Mouse (Mus musculus) forebrain, postnatal 0 days (tissue): ENCODE measurements around the gene Spata21. TPM values are rescaled to one million over a fixed set of nuclear protein-coding genes. Genes with fewer than 3 reads are reported as not detected.

Experiments
- ATAC-seq: fragments of 200-750 bp; cut with Nextera tagmentation; 2 replicates; pipeline ENCODE4 v1.8.0; 2017; ENCODE audit warnings: mild to moderate bottlenecking, moderate library complexity
- DNase-seq: peaks from one replicate; pipeline ENCODE4 v3.0.0-alpha.2; 2015
- H3K27ac ChIP-seq: fragments of 300-500 bp; sonication (generic); 2 replicates; pipeline ENCODE4 v1.5.1; 2014; ENCODE audit warnings: low read depth, mild to moderate bottlenecking, antibody characterized with exemption, low read length, moderate library complexity, mixed read lengths
- H3K27me3 ChIP-seq: fragments of 300-500 bp; sonication (generic); 2 replicates; pipeline ENCODE4 v1.6.1; 2014; ENCODE audit warnings: mild to moderate bottlenecking, low read length, mixed read lengths; ENCODE audit not compliant: insufficient read depth
- H3K36me3 ChIP-seq: fragments of 300-500 bp; sonication (generic); 2 replicates; pipeline ENCODE4 v1.6.1; 2014; ENCODE audit warnings: mild to moderate bottlenecking, moderate library complexity; ENCODE audit not compliant: insufficient read depth
- H3K4me1 ChIP-seq: fragments of 300-500 bp; sonication (generic); 2 replicates; pipeline ENCODE4 v1.6.1; 2014; ENCODE audit warnings: antibody characterized with exemption; ENCODE audit not compliant: insufficient read depth
- H3K4me2 ChIP-seq: fragments of 300-500 bp; sonication (generic); 2 replicates; pipeline ENCODE4 v1.6.1; 2014; ENCODE audit warnings: low read depth, mild to moderate bottlenecking, moderate library complexity
- H3K4me3 ChIP-seq: fragments of 300-500 bp; sonication (generic); 2 replicates; pipeline ENCODE4 v1.5.1; 2014; ENCODE audit warnings: low read depth, low read length, mixed read lengths
- H3K9ac ChIP-seq: fragments of 300-500 bp; sonication (generic); 2 replicates; pipeline ENCODE4 v1.6.1; 2014; ENCODE audit warnings: mild to moderate bottlenecking
- H3K9me3 ChIP-seq: fragments of 300-500 bp; sonication (generic); 2 replicates; pipeline ENCODE4 v1.6.1; 2016; ENCODE audit warnings: low read length
- CTCF ChIP-seq: sonication (generic); IDR thresholded peaks from 2 replicates; pipeline ENCODE4 v1.5.1; 2016; ENCODE audit warnings: antibody characterized with exemption, control low read depth, low read depth
- WGBS: fragments of 180-500 bp; shearing (Covaris S2); extraction: QIAGEN DNeasy Blood & Tissue Kit; methylation state at CpG from one replicate; pipeline ENCODE4 v1.1.7; 2014; 5-methylcytosine and 5-hydroxymethylcytosine counted together
- polyA plus RNA-seq: library from polyadenylated mRNA; unstranded; fragments of >200 nt; fragmentation: Nextera tagmentation; extraction: Ambion mirVana; gene quantifications from 2 replicates; pipeline ENCODE4 v1.2.1, GENCODE M21; 2015
- total RNA-seq: library from RNA; depleted of rRNA; stranded (reverse); fragments of >200 nt; gene quantifications from 2 replicates; pipeline ENCODE4 v1.2.3, GENCODE M21; 2014

Gene Spata21
- total and polyA plus RNA-seq, 2 experiments from 2014 or later = 0.67 to 0.68 TPM

DNA sequence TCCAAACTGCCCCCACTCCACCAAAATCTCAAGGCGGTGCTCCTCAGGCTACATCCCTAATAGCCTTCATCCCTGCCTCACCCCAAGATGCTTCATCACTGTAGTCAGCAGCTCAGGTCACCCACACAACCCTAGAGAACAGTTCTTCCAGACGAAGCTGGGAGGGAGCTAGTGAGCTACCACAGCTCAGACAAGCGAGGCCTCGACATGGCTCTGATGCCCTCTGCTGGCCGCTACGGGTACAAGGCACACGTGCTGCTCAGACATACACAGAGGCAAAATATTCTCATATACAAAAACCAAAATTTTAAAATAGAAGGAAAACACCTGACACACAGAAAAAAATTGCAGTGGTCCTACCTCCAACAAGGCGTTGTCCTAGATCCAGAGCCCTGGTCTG, 23.0 kb upstream of the Spata21 start:
- ATAC-seq (peak; percentile 68), DNase-seq (peak; percentile 93)
- Histone ChIP-seq H3K4me1 (no peaks in the 10 kb centered on the region), H3K36me3 (peaks cover 45% of the 10 kb centered on the region), H3K4me2 (no peak overlapping the region), H3K4me3 (no peak overlapping the region), H3K27me3 (no peaks in the 10 kb centered on the region), H3K27ac (peak overlapping the region; percentile 35; the same call in 1 of the 2 replicates), H3K9me3 (no peaks in the 10 kb centered on the region), H3K9ac (no peak overlapping the region)
- peak; percentile 99 for TF ChIP-seq CTCF
- WGBS = 3% methylated on average over 8 of the region's 8 CpGs

DNA sequence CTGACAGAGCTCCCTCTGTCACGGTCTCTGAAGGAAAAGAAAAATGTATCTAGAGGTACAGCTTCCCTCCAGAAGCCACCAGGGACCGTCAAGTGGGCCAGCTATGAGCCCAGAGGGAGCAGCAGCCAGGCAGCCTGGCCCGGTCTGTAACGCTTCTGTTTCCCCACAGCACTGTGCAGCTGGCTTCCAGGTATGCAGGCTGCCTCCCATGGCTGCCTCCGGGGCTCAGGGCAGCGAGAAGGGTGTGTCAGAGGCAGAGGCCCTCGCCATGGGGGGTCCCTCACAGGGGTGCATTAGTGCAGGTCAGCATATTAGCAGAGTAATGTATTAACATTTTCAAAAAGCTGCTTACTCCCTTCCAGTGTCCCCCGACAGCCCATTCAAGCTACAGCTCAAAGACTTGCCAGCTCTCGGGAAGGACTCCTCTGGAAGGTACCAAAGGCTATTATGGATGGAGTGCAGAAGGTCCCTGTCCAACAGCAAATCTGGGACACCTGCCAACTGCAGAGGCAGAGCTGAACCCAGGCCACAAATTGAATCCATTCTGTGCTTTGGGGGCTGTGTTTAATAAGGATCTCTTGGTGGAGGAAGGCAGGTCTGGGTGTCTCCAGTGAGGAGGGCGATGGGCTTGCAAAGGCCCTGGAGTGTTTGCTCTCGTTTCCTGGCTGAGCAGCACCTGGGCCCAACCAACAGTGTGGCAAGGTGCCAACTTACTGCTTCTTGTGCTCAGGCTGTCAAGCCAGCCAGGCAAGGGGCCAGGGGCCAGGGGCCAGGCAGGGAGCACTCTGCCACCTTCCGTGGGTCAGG, 21.2 kb upstream of the Spata21 start:
- H3K4me1 ChIP-seq = no peaks in the 10 kb centered on the region

DNA sequence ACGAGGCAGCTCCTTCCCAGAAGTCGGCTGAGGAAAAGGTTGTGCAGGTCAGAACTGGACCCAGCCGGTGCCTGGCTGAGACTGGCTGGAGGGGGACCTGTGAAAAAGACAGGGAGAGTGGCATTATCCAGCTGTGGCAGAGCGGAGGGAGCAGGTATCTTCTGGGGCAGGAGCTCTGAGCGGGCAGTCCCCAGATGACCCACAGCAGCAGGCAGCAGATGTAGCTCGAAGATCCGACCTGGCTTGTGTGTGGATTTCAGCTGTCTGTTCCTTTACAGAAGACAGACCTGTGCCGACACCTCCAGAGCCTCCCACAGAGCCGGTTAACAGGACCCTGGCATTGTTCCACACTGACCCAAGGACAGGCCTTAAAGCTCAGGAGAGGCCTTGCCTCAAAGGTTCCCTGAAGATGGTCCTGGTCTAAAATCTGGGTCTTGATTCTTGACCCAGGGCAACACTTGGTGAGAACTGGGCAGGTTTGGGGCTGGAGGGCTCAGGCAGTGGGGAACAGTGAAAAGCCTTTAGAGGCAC, 20.6 kb upstream of the Spata21 start:
- Histone ChIP-seq H3K4me2 (no peak overlapping the region), H3K4me1 (no peaks in the 10 kb centered on the region), H3K4me3 (no peak overlapping the region), H3K27ac (no peak overlapping the region), H3K9me3 (no peaks in the 10 kb centered on the region), H3K27me3 (no peaks in the 10 kb centered on the region), H3K36me3 (peaks cover 68% of the 10 kb centered on the region), H3K9ac (no peak overlapping the region)
- no peak for ATAC-seq
- WGBS = 79% methylated on average over 9 of the region's 9 CpGs
- no peak for DNase-seq
- TF ChIP-seq CTCF = no peak

More for the DNA sequence above, 21.2 kb upstream of the Spata21 start:
- Histone ChIP-seq H3K27me3 (no peaks in the 10 kb centered on the region), H3K4me2 (no peak overlapping the region), H3K36me3 (peaks cover 62% of the 10 kb centered on the region), H3K9me3 (no peaks in the 10 kb centered on the region), H3K9ac (no peak overlapping the region), H3K27ac (no peak overlapping the region), H3K4me3 (no peak overlapping the region)
- WGBS = 58% methylated on average over 12 of the region's 12 CpGs
- ATAC-seq (no peak), DNase-seq (no peak)
- no peak for TF ChIP-seq CTCF

DNA sequence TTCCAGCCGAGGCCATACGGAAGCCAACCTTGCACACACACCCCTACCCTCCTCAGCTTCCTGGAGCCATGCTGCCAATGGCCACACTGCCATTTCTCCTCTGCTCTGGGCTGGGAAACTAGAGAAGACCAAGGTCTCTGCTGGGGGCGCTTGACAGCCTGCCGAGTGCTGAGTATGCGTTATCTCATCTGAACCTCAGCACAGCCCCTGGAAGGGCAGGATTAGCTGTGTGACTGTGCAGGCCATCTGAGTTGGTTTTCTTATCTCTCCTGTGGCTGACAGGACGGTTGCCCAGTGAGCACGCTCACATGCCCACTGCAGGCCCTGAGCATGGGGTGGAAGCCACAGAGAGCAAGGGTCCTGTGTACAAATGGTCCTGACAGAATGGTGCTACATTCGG, 19.5 kb upstream of the Spata21 start:
- Histone ChIP-seq H3K4me3 (no peak overlapping the region), H3K4me1 (no peaks in the 10 kb centered on the region), H3K27me3 (no peaks in the 10 kb centered on the region), H3K27ac (no peak overlapping the region), H3K9ac (no peak overlapping the region), H3K36me3 (peaks cover 78% of the 10 kb centered on the region), H3K4me2 (no peak overlapping the region), H3K9me3 (no peaks in the 10 kb centered on the region)
- no peak for ATAC-seq
- no peak for TF ChIP-seq CTCF
- DNase-seq = no peak
- 95% methylated on average over 8 of the region's 8 CpGs for WGBS

DNA sequence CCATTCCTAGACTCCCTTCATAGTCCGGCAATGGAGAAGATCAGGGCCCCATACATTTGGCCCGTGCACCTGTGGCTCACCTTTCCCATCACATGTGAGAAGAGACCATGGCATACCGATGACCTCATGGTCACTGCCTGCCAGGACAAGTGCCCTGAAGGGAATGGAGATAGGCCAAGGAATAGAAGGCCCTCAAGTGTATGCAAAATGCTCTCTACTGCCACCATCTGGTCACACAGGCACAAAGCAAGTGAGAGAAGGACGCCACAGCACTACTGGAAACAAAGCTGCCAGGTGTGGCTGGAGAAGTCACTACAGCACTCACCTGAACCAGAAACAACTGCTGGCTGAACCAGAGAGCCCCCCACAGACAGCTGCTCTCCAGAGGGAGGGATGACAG, 18.4 kb upstream of the Spata21 start:
- WGBS = 56% methylated on average over 4 of the region's 4 CpGs
- TF ChIP-seq CTCF = peak; percentile 91
- H3K9me3 ChIP-seq = no peaks in the 10 kb centered on the region
- H3K4me2 ChIP-seq = no peak overlapping the region
- no peak overlapping the region for H3K27ac ChIP-seq
- no peaks in the 10 kb centered on the region for H3K4me1 ChIP-seq
- no peaks in the 10 kb centered on the region for H3K27me3 ChIP-seq
- no peak overlapping the region for H3K4me3 ChIP-seq
- DNase-seq (peak; percentile 72), ATAC-seq (no peak)
- H3K9ac ChIP-seq = no peak overlapping the region
- H3K36me3 ChIP-seq = peaks cover 82% of the 10 kb centered on the region

DNA sequence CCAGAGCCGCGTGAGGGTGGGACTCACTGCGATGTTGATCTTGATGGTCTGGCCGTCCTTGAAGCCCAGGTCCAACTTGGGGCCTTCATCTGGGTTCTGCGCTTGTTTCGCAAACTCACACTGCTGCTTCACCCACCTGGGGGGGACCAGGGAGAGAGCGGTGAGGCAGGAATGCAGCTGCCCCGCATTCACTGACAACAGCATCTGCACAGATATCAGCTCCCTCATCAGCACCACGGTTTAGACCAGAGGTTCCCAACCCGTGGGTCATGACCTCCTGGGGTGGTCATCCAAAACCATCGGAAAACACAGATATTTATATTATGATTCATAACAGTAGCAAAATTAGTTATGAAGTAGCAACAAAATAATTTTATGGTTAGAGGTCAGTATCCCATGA, 15.6 kb upstream of the Spata21 start:
- Histone ChIP-seq H3K27ac (no peak overlapping the region), H3K4me3 (no peak overlapping the region), H3K36me3 (peaks cover 67% of the 10 kb centered on the region), H3K4me1 (peaks cover 7% of the 10 kb centered on the region), H3K4me2 (no peak overlapping the region), H3K9me3 (no peaks in the 10 kb centered on the region), H3K9ac (no peak overlapping the region), H3K27me3 (no peaks in the 10 kb centered on the region)
- ATAC-seq = no peak
- DNase-seq = no peak
- no peak for TF ChIP-seq CTCF
- 97% methylated on average over 11 of the region's 11 CpGs for whole genome bisulfite sequencing

DNA sequence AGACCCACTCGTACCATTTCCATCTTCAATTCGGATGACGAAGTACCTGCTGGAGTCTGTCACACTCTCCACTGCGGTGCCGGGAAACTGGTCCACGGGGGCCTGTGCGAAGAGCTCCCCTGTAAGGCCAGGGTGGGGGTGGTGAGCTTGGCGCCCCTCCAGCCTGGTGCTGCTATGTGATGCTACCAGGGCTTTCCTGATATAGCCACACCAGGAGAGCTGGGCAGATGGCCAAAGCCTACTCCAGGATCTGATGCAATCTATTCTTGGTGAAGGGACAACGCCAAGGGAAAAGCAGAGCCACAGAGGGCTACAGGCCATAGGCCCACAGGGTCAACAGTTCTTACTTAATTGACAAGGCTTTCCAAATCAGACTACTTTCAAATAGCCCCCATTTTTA, 14.5 kb upstream of the Spata21 start:
- Histone ChIP-seq H3K36me3 (peaks cover 56% of the 10 kb centered on the region), H3K9me3 (no peaks in the 10 kb centered on the region), H3K9ac (no peak overlapping the region), H3K4me3 (no peak overlapping the region), H3K4me2 (no peak overlapping the region), H3K4me1 (peaks cover 7% of the 10 kb centered on the region), H3K27ac (no peak overlapping the region), H3K27me3 (no peaks in the 10 kb centered on the region)
- 77% methylated on average over 9 of the region's 9 CpGs for WGBS
- DNase-seq (no peak), ATAC-seq (no peak)
- no peak for TF ChIP-seq CTCF
